Mouse (Mus musculus): Measurements from ENCODE around the gene Spaca1. TPM values are rescaled to one million over a fixed set of nuclear protein-coding genes. Genes with fewer than 3 reads are reported as not detected.
"Not testable (repeated sequence)": the region's sequence is repeated elsewhere in the genome, so short reads cannot be mapped to it uniquely, and the experiment has no call there.

Spaca1 gene
- polyA plus RNA-seq (2015; fragmentation: Nextera tagmentation; extraction: Ambion mirVana): 2.5 and 3.8 TPM in 2 replicates

DNA sequence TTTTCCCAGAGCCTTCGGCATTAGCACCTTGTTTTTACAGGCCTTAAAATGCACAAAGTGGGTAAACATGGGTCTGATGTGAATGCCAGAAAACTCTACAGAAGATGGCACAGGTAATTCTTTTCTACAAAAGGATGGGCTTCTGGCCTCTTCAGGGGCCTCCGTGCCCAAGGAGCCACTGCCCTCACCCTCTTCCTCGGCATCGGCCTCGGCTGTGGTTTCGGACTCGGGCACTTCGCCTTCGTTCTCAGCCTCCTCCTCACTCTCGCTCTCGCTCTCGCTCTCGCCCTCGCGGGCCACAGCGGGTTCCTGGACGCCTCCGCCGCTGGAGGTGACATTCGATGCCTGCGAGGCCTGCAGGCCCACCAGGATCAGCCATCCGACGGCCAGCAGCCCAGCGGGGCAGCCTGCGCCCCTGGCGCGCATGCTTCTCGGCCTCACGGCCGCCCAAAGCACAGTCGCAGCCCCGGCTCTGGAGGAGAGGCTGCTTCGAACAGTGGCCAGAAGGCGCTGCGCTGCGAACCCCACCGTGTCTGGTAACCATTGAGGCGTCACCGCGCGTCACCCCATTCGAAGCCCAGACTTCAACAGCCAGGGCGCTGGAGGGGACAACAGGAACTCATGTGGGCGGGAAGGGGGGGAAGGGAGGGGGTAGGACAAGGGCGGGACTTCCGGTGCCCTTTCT is at the start of gene Spaca1:
Gene Spaca1 (minus strand): TSS at position 621 of the 685 bp plus-strand sequence.
- Histone ChIP-seq H3K36me3 (no peaks in the 10 kb centered on the region), H3K27me3 (no peaks in the 10 kb centered on the region), H3K4me2 (peak within 1 kb of the TSS; percentile 61), H3K9me3 (peaks cover 3% of the 10 kb centered on the region; the same call in 1 of the 2 replicates), H3K9ac (peak within 1 kb of the TSS; percentile 66), H3K27ac (no peak within 1 kb of the TSS), H3K4me1 (no peaks in the 10 kb centered on the region), H3K4me3 (peak within 1 kb of the TSS; percentile 37)
- 38% methylated on average over 46 of the region's 46 CpGs for WGBS
- ATAC-seq (ENCODE audit: insufficient number of reproducible peaks, insufficient read depth, low FRiP score, low TSS enrichment, low read depth): no peak; the same call in 1 of the 2 replicates

DNA sequence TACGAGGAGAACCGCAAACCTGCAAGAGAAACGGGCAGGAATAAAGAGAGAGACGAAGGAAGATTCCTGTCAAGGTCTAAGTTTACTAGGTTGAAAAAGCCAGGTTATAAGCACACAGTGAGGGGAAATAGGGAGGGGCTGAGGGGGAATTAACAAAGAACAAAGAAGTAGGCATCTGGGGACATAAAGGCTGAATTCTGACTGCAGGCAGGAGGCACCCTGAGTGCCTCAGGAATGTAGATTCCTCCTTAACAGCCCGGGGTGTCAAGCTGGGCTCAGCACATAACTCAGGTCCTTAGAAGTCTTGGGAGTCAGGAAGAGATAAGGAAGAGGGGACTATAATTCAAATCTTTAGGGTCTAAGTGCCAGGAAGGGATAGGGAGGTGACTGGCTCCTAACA is 37.3 kb upstream of the Spaca1 start:
- H3K9me3 ChIP-seq; H3K4me1 ChIP-seq; H3K27ac ChIP-seq; H3K9ac ChIP-seq; ATAC-seq (ENCODE audit: insufficient number of reproducible peaks, insufficient read depth, low FRiP score, low TSS enrichment, low read depth); H3K4me2 ChIP-seq; H3K4me3 ChIP-seq; H3K27me3 ChIP-seq; H3K36me3 ChIP-seq: not testable (repeated sequence)
- WGBS: 84% methylated on average over 5 of the region's 5 CpGs

DNA sequence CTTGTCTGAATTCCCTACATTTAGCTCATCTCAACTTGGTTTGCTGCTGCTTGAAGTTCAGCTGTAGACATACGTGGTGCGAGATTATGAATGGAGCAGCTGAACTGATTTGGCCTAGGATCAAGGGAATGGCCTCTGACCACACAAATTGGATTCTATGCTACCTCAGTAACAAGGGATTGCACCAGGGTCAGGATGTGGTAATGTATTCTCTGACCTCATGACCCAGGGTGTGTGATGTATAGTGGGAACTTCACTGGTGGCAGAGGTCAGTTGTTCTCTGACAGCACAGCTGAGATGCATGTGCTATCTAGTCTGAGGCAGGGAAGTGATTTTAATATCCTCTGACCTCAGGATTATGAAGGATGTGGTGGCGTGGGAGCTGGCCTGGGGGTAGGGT is 31.1 kb upstream of the Spaca1 start:
- Histone ChIP-seq H3K4me3 (no peak overlapping the region), H3K4me1 (no peaks in the 10 kb centered on the region), H3K4me2 (no peak overlapping the region), H3K9me3 (no peaks in the 10 kb centered on the region), H3K9ac (no peak overlapping the region), H3K36me3 (no peaks in the 10 kb centered on the region), H3K27me3 (no peaks in the 10 kb centered on the region), H3K27ac (no peak overlapping the region)
- ATAC-seq (ENCODE audit: insufficient number of reproducible peaks, insufficient read depth, low FRiP score, low TSS enrichment, low read depth): no peak
- WGBS: 70% methylated on average over 3 of the region's 3 CpGs

DNA sequence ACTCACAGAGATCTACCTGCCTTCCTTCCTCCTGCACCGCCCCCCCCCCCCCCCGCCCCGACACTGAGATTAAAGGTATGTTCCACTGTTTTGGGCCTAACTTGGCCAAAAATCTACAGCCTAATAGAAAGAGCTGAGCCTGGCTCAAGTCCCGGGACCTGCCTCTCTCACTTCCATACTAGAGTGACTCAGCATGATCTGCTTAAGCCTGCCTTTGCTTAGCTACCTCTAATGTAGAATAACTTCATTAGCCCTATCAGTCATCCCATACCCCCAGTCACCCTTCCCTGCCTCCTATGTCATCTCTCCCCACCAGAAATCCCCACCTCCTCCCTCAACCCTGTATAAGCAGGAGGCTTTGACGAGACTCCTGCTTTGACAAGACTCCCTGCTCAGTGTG is 19.0 kb upstream of the Spaca1 start:
- Histone ChIP-seq H3K4me1 (no peaks in the 10 kb centered on the region), H3K4me2 (no peak overlapping the region), H3K27me3 (no peaks in the 10 kb centered on the region), H3K9me3 (no peaks in the 10 kb centered on the region), H3K36me3 (no peaks in the 10 kb centered on the region), H3K4me3 (no peak overlapping the region), H3K27ac (no peak overlapping the region), H3K9ac (no peak overlapping the region)
- 56% methylated on average over 5 of the region's 5 CpGs for WGBS
- ATAC-seq (ENCODE audit: insufficient number of reproducible peaks, insufficient read depth, low FRiP score, low TSS enrichment, low read depth): no peak

DNA sequence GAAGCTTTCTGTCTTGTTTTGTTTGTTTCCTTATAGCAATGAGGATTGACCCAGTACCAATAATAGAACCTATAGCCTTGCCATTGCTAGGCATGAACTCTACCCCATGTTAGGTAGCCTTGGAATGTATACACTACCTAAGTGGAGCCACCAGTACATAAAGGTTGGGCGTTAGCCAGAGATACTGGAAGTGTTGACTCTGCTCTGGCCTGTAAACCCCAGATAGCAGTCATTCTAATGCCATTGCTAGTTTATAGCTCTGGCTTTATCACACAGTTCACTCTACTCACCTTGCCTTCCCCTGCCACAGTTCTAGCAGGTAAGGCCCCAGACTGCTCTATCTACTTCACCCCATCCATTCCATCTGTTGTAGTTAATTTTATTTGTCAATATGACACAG is 8.3 kb upstream of the Spaca1 start:
- H3K27ac ChIP-seq: no peak overlapping the region
- no peak for ATAC-seq (ENCODE audit: insufficient number of reproducible peaks, insufficient read depth, low FRiP score, low TSS enrichment, low read depth)
- H3K36me3 ChIP-seq: no peaks in the 10 kb centered on the region
- H3K27me3 ChIP-seq: no peaks in the 10 kb centered on the region
- H3K9ac ChIP-seq: no peak overlapping the region
- H3K9me3 ChIP-seq: no peaks in the 10 kb centered on the region; the same call in 1 of the 2 replicates
- WGBS: 80% methylated on average over 1 of the region's 1 CpGs
- no peaks in the 10 kb centered on the region for H3K4me1 ChIP-seq
- H3K4me3 ChIP-seq: no peak overlapping the region
- H3K4me2 ChIP-seq: no peak overlapping the region

DNA sequence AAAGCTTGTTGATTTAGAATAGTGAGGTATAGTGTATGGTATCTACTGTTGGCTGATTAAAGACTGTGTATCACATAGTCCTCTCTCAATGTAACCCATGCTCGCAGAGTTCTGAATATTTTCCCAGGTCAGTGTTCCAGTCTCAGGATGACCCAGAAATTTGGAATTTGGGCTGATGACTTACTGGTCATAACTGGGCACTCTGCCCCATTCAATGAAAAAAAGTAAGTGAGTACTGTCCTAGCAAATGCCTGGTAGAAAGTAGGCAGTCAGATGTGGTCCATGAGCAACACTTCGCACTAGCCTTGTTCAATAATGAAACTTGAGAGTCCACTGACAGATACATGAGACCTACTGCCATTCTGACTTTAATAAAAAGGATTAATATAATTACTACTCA is 23.2 kb downstream of the Spaca1 start:
- Histone ChIP-seq H3K4me1 (peaks cover 4% of the 10 kb centered on the region; the same call in 1 of the 2 replicates), H3K36me3 (no peaks in the 10 kb centered on the region), H3K27ac (no peak overlapping the region), H3K9ac (no peak overlapping the region), H3K4me2 (no peak overlapping the region), H3K4me3 (no peak overlapping the region), H3K9me3 (no peaks in the 10 kb centered on the region), H3K27me3 (no peaks in the 10 kb centered on the region)
- WGBS: 88% methylated on average over 2 of the region's 2 CpGs
- no peak for ATAC-seq (ENCODE audit: insufficient number of reproducible peaks, insufficient read depth, low FRiP score, low TSS enrichment, low read depth)

DNA sequence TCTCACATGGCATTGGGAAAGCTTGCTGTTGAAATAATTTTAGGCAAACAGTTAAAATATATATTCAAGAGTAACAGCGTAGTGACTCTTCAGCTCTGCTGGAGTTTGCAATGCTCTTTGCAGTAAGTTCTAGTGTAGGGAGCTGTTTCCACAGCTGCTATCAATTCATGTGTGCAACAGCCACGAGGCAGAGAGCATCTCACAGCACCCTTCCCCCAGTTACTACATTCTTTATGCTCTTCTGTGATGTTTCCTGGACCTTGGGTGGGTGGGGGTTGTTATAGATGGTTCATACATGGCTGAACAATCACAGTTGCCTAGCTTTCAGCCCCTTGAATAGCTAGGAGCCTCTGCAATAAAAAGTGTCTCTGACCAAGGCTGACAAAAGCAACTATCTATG is 28.5 kb downstream of the Spaca1 start:
- H3K27me3 ChIP-seq: no peaks in the 10 kb centered on the region
- H3K4me3 ChIP-seq: no peak overlapping the region
- H3K36me3 ChIP-seq: no peaks in the 10 kb centered on the region
- H3K27ac ChIP-seq: no peak overlapping the region
- H3K4me2 ChIP-seq: no peak overlapping the region
- H3K4me1 ChIP-seq: peaks cover 8% of the 10 kb centered on the region
- ATAC-seq (ENCODE audit: insufficient number of reproducible peaks, insufficient read depth, low FRiP score, low TSS enrichment, low read depth): no peak
- no peaks in the 10 kb centered on the region for H3K9me3 ChIP-seq
- WGBS: 29% methylated on average over 2 of the region's 2 CpGs
- H3K9ac ChIP-seq: no peak overlapping the region

DNA sequence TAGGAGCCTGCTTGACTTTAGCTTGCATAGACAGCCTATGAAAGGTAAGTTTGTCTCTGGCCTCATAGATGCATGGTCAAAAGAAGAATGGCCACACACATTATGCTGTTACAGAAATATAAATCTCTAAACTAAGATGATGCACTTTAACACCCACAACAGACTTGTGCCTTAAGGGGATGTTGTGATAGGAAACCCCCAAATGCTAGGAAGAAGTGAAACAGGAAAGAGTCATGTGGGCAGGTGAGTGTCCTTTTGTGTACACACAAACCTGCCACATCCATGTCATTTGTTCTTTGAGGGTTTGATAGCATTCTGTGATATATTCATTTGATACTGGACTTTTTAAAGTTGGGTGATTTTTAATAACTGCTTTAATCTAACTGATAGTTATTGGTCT is 53.6 kb downstream of the Spaca1 start:
- no peak for ATAC-seq (ENCODE audit: insufficient number of reproducible peaks, insufficient read depth, low FRiP score, low TSS enrichment, low read depth)
- Histone ChIP-seq H3K9me3 (peaks cover 4% of the 10 kb centered on the region; the same call in 1 of the 2 replicates), H3K27me3 (no peaks in the 10 kb centered on the region), H3K4me3 (no peak overlapping the region), H3K4me1 (no peaks in the 10 kb centered on the region; the same call in 1 of the 2 replicates), H3K27ac (no peak overlapping the region), H3K4me2 (no peak overlapping the region), H3K9ac (no peak overlapping the region), H3K36me3 (no peaks in the 10 kb centered on the region)

DNA sequence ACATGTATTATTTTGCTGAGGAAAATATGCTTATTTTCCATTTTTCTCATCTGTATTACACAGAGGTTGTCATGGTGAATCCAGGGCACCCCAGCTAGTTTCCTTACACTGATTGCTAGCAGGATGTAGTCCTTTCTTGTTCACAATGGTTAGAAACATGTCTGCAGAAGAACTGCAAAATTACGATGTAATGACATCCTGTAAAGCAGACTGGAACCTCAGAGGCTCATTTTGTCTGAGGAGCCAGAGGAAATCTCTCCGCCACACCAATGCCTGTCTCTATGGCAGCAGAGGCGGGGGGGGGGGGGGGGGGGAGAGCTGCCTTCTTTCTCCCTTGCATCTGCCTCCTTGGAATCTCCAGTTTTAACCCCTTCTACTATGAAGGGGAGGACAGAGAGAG is 57.3 kb downstream of the Spaca1 start:
- Histone ChIP-seq H3K36me3 (no peaks in the 10 kb centered on the region), H3K9me3 (no peaks in the 10 kb centered on the region), H3K27me3 (no peaks in the 10 kb centered on the region), H3K9ac (no peak overlapping the region), H3K27ac (no peak overlapping the region), H3K4me2 (no peak overlapping the region), H3K4me1 (no peaks in the 10 kb centered on the region; the same call in 1 of the 2 replicates), H3K4me3 (no peak overlapping the region)
- 45% methylated on average over 3 of the region's 3 CpGs for WGBS
- ATAC-seq (ENCODE audit: insufficient number of reproducible peaks, insufficient read depth, low FRiP score, low TSS enrichment, low read depth): no peak

DNA sequence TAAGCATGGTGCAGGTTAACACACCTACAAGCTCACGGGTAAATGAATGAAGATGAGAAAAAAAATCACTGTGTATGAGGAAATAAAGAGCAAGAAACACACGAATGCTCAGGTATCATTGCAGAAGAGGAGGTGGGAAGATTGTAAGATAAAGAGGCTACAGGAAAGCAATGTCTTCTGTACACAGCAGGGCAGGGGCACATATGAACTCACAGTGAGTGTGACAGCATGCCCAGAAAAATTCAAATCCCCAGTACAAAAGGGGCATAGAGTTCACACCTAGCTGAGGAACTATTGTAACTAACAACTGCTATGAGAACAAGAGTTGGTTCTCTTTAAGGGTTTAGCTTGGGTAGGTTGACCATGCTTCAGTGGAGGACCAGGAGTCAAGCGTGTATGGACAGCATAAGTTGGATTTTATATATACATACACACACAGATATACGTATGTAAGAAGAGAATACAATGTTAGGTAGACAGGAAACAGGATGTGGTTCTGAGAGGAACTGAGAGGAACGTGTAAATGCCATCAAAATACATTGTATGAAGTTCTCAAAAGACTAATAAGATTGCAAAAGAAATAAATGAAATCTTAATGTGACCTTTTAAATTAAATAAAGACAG is 61.4 kb downstream of the Spaca1 start:
- Histone ChIP-seq H3K9ac (no peak overlapping the region), H3K4me1 (no peaks in the 10 kb centered on the region; the same call in 1 of the 2 replicates), H3K36me3 (no peaks in the 10 kb centered on the region), H3K9me3 (no peaks in the 10 kb centered on the region), H3K4me2 (no peak overlapping the region), H3K27ac (no peak overlapping the region), H3K4me3 (no peak overlapping the region), H3K27me3 (no peaks in the 10 kb centered on the region)
- ATAC-seq (ENCODE audit: insufficient number of reproducible peaks, insufficient read depth, low FRiP score, low TSS enrichment, low read depth): no peak
- 82% methylated on average over 5 of the region's 5 CpGs for WGBS

All from embryonic facial prominence, embryonic 13.5 days (tissue).